Mouse (Mus musculus) liver, adult (tissue): ENCODE measurements around the gene Ak8.

ENCODE experiments used
- GATA4 ChIP-seq: IDR thresholded peaks from 2 replicates; pipeline ENCODE4 v1.6.1; 2014; ENCODE audit warnings: mild to moderate bottlenecking, low read length; ENCODE audit not compliant: insufficient replicate concordance

Gene Ak8

DNA sequence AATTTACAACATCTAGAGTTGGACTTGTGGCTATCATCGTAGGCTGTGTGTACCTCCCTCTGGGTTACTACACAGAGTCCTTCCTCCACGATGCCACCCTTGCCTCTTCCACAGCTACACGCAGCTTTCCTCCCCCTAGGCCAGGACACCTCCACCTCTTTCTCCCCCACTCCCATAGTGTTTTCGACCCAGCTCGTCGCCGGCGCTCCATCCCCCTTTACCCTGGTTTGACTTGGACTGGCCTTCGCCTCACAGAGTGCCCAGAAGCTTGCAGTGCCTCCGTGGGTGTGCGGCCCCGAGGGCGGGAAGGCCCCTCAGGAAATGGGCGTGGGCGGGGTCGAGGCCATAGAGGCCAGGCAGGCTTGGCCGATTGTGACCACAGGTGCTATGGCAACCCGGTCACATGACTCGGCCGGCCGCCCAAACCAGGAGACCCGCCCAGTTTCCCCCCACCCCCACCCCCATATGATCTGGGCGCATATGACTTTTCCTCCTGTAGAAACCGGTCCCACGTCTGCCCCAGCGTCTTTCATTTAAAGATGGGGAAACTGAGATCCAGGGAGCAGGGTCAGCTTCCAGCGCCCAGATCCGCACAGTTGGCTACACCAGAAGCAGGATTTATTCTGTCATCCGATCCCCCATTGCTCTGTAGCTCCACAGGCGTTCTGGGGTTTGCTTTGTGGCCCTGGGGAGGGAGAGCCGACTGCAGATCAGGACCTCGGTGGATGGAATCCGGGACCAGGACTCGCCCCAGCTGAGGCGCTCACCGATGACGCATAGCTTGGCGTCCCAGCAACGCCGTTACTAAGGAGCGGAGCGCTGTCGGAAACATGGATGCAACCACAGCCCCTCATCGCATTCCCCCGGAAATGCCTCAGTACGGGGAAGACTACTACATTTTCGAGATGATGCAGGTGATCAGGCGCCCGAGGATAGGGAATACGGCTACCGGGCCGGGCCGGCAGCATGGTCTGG lies at the start of gene Ak8, which contains the start of gene Spaca9:
TSS of gene Ak8 (plus strand) at position 804 of the 975 bp plus-strand sequence.
TSS of gene Spaca9 (minus strand) at position 367 of the 975 bp plus-strand sequence.
- no peak for TF ChIP-seq GATA4

DNA sequence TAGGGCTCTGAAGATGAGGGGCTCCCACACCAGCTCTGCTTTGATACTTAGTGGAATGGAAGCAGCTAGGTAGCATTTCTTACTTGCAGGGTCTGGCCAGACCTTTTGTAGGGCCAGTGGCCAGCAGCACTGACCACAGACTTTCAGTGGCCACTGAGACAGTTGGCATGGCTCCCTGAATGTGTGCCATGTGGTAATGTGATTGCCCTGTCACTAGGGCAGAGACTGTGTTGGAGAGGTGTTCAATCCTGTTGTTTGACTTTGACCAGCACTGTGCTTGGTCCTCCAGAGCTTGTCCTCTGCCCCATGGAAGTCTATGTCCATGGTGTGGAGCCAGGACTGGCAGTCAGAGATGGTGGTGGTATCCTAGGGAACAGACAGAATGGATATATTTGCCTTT lies 49.4 kb upstream of the Ak8 start:
- TF ChIP-seq GATA4: no peak

GRCm38 (mm10) chr2:28653351-28653750 lies 46.6 kb upstream of the Ak8 start:
- TF ChIP-seq GATA4: no peak

DNA sequence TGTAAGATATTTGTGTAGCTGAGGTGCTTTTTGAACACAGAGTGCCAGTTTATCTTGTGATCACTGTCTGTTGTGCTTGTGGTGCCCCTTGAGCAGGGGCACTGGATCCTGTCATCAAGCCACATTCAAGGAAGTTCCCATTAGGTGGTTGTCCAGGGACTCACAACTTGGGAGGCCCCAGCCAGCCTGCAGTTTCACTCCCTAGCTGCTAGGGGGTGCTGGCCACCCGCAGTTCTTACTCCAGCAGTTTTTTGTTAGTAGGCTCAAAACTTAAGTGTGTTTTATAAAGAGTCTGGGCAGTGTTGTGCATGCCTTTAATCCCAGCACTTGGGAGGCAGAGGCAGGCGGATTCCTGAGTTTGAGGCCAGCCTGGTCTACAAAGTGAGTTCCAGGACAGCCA lies 45.7 kb upstream of the Ak8 start:
- no peak for TF ChIP-seq GATA4

- no peak for TF ChIP-seq GATA4
Measured at GRCm38 (mm10) chr2:28656216-28656615, 43.7 kb upstream of the Ak8 start.

- TF ChIP-seq GATA4: no peak
Measured at GRCm38 (mm10) chr2:28662891-28663290, 37.1 kb upstream of the Ak8 start.

DNA sequence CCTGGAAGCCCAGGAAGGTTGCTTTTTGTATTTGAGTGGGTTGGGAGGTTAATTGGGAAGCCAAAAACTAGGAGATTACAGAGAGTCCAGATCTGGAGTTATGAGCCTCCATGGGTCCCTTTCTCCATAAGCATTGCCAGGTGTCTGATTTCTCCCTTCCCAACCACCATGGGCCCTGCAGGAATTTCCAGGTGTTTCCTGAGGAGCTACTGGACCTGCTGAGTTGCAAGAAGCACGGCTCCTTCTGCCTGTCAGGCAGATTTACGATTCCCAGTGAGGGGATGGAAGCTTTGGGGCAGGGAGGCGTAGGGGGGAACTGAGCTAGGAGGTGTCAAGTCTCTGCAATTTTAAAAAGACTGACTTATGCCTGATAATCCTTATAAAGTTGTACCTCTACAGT lies 34.1 kb upstream of the Ak8 start:
- TF ChIP-seq GATA4: no peak

- no peak for TF ChIP-seq GATA4
Measured at GRCm38 (mm10) chr2:28671438-28671837, 28.5 kb upstream of the Ak8 start.

GRCm38 (mm10) chr2:28676005-28676404 lies 24.0 kb upstream of the Ak8 start:
- no peak for TF ChIP-seq GATA4

DNA sequence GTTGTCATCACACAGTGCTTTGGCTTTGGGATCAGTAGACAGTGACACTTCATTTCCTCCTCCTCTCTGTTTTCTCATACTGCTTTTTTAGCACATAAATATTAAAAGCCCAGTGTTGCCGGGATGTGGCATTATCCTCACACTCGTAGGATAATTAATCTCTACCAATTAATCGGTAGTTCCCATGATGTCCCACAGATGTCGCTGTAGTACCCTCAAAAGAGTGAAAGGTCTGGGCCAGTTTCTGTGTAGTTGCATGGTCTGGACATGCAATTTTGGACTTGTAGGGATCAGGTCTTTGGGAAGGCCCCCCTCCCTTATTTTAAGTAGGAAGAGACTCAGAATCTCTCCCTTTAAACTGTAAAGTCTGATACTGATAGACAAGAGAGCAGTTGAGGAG lies 19.3 kb upstream of the Ak8 start:
- no peak for TF ChIP-seq GATA4

DNA sequence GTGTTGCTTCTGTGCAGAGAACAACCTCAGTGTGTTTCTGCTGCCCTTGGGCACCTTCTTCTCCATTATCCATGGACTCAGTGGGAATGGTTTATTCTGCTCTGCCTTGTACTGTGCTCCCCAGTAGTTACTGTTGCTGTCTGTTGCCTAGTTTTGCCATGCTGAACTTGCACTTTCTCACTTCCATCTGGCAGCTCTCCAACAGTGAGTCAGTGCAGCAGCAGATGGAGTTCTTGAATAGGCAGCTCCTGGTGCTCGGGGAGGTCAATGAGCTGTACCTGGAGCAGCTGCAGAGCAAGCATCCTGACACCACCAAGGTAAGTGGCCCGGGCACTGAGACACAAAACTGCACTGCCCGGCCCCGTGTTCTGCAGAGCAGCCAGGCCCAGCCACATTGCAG lies 18.2 kb upstream of the Ak8 start:
- no peak for TF ChIP-seq GATA4

DNA sequence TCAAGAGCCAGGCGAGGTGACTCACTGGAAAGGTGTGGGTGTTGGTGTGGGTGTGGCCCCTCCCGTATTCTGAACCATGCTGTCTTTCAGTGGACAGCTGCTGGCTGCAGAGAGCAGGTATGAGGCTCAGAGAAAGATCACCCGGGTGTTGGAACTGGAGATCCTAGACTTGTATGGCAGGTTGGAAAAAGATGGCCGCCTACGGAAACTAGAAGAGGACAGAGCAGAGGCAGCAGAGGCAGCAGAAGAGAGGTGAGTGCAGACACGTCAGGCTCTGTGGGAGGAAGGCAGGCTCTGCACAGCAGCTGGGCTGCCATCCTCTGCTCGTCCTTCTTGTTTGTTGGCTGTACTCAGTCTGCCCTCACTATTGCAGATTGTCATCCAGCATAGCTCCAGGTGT lies 14.1 kb upstream of the Ak8 start:
- TF ChIP-seq GATA4: no peak

DNA sequence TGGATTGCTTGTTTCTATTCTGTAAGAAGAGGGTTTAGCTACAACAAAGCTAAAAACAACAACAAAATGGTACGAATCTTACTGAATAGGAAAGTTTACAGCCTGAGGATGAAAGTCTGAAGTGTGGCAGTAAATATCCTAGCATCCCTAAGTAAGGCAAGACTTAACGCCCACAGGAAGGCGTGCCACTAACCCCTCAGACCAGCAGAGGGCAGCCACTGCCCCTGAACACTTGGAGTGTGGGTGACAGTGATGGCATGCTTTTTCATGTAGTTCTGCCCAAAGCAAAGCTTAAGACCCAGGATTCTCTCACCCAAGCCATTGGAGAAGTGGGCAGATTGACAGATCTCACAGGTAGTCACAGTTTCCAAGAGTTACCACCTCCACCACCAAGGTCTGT lies 11.5 kb upstream of the Ak8 start:
- no peak for TF ChIP-seq GATA4

DNA sequence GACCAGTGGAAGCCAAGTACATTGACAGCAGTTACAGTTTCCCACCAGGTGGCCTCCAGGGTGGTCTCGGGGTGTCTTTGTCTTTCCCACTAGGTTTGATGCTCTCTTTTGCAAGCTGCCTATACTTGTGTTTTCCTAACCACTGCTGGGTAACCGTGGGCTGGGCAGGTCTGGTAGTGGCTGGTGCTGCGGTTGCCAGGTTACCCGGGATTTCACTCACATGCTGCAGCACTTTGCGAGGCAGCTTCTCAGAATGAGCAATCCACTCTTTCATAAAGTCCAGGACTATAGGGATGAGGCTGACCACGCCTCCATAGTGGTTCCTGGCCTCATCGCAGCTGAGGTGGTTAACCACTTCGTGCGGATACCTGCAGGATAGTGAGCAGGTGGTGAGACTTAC lies 7.3 kb upstream of the Ak8 start:
- no peak for TF ChIP-seq GATA4

DNA sequence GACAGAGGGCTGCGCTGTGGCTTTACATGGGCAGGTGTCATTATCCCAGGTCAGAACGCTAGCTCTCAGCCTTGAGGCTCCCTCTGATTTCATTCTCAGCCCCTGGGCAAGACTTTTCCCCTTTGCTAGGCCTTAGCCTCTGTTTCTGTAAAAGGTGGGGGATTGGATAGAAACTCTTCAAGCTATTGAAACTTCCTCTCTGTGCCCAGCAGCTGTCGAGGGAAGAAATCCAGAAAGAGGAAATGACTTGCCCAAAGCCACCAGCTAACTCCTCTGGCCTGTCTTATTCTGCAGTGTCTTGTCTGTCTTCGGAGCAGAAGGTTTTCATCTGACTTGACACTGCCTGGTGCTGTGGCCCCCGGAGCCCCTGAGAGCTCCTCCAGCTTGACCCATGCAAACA lies 1.4 kb upstream of the Ak8 start:
- TF ChIP-seq GATA4: no peak

DNA sequence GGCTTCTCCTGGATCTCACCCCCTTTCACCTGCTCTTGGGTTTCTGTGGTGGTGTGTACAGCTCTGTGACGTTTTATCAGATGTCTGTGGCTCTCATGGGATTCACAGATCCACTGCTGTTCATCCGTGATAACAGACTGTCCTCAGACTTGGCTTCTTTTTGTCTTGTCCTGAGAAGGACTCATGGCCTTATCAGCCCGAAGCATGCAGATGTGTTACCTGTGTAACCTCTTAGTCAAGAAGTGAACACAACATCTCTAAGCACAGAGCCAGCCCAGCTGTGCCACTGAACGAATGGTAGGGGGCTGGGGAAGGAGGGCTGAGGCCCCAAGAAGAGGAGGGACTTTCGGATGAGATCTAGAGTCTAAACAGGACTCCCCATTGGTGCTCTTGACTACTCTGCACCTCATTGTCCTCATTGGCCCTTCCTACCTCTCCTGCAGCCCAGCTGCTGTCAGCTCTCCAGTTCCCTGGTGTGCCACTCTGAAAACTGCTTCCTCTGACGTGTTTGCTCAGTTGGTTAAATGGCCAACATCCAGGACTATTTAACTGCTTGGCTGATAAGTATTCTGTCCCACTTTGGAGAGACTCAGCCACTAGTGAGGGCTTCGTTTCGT lies 1.8 kb downstream of the Ak8 start:
- TF ChIP-seq GATA4: no peak

DNA sequence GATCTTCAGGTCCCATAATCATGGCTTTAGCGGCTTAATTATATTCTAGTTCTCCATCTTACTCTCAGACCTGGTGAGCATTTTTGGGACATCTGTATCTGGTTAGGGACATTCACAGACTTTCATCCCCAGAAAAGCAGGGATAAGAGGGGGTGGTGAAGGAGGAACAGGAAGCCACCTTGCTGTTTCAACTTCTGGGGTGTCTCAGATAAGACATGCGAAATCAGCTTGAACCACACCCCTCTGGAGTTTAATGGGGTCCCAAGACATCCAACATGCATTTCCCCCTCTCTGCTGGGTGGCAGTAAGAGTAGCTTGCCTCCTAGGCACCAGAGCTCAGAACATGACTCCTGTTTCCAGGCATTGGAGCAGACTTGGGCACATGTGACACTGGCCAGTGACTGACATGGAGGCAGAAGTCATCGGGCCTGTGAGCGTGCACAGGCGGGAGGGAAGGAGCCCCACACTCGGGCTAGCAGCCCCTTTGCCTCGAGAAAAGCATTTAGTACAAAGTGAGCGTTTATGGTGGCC lies 6.2 kb downstream of the Ak8 start:
- no peak for TF ChIP-seq GATA4

DNA sequence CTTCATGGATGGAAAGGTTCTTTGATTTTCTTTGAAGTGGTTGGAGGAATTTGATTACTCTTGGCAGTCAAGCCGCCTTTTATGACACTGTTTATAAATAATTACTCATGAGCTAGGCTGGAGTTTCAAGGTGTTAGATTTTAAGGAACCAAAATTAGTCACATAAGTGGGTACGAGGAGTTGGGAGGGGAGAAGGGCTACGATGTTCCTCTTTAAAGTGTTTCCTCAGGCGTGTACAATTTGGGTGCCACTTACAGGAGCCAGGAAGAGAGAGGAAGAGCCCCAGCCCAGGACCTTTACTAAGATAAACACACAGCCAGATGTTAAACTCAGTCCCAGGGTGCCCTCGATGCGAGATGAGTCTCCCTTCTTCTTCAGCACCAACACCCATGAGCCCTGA lies 6.8 kb downstream of the Ak8 start:
- no peak for TF ChIP-seq GATA4
